Mouse (Mus musculus) T-cell, adult 2 months (primary cell): ENCODE measurements around the gene Zfp266.

Experiments used
- DNase-seq: peaks from one replicate; pipeline ENCODE4 v3.0.0; 2022; ENCODE audit warnings: low spot score

Zfp266 gene

DNA sequence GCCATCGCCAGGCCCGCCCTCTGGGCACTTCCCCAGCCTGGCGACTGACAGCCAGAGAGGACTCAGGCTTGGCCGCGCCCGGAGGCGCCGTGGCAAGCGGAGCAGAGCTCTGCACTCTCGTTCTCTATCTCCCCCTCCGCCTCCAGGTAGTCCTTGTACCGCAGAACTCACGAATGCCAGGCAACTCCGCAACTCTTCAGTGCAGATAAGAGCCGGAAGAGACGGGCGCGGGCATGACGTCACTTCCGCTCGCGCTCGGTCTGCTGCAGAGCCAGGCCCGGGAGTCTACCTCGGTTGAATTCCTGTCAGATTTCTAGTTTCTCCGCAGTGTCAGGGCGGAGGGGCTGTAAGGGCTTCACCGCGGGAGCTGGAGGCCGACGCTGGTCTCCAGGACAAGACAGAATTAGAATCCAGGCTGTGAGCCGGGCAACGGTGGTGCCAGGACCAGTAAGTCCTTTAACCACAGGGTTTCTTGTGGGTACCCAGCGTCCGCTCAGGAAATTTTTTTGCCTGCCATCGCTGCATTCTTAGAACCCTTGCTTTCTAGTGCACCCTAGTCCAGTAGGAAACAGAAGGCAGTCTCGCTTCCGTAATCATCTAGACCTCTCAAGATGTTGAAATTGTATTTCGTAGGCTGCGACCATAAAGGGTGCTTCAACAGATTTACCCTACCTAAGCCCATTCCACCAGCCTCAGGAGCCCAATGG is 28.5 kb downstream of the Zfp266 start, which contains the start of gene Zfp426:
Gene Zfp426, minus strand, starts transcription at position 220 of the 707 bp plus-strand sequence.
- peak; percentile 92 for DNase-seq

DNA sequence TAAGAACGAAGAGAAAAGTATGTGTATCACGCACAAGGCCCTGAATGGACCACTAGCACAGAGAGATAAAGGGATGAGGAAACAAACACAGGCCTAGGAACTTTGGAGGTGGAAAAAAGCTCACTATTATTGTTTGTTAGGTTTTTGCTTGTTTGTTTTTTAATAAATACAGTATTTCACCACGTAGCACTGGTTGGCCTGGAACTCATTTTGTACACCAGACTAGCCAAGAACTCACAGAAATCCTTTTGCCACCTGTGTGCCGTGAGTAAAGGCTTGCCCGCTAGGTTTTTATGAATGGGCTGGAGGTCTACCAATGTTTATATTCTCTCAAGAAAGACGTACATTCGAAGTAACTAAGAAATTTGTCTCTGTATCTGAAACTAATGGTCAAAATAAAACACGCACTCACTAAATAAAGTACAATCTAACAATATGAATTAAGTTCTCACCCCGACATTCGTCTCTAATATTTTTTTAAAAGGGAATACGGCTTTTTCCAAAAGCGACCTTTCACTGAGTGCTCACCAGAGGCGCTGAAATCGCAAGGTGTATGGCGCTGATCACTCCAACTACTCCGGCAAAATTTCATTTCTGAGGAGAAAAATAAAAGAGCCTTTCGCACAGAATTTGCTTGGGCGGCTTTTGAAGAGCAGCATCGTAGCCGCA is 29.2 kb downstream of the Zfp266 start:
- DNase-seq = no peak

DNA sequence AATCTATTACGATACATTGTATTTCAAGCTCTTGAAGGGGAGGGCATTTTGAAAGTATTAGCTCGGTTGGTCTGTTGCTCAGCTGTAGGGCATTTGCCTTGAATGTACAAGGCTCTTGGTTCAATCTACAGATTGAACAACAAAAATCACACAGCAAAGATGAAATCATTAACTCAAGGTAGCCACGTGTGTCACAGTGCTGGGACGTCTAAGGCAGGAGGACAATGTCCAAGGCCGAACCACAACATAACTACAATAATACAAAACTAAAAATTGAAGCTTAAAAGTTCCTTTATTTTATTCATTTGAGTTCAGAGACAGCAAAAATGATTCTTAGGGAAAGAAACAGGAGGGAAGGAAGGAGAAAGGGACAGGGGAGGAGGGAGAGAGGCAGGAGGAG is 31.7 kb downstream of the Zfp266 start:
- DNase-seq = no peak

DNA sequence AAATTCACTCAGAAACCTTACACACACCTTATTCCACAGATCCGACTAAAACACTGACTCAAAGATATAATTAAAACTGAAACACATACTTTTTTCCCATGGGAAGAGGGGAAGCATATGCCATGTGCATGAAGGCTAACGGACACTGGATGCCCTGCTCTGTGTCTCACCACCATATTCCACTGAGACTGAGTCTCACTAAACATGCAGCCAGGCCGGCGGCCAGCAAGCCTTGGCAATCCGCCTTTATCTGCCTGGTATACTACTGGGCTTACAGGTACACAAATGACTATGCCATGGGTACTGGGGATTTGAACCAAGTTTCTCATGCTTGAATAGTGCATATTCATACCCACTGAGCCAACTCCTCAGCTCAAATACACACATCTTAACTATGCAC is 41.8 kb downstream of the Zfp266 start:
- no peak for DNase-seq

DNA sequence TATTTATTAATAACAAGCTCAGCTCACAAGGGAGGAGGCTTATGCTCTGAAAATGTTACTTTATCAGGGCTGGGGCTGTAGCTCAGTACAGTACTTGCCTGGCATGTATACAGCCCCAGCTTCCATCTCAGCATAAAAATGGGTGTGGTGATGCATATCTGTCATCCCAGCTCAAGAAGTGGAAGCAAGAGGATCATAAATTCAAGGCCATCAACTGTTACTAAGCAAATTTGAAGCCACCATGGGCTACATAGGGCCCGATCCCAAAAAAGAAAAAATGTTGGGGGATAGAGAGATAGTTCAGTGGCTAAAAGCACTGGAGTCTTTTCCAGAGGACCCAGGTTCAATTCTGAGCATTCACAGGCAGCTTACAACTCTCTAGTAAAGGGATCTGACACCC is 44.6 kb downstream of the Zfp266 start:
- no peak for DNase-seq

DNA sequence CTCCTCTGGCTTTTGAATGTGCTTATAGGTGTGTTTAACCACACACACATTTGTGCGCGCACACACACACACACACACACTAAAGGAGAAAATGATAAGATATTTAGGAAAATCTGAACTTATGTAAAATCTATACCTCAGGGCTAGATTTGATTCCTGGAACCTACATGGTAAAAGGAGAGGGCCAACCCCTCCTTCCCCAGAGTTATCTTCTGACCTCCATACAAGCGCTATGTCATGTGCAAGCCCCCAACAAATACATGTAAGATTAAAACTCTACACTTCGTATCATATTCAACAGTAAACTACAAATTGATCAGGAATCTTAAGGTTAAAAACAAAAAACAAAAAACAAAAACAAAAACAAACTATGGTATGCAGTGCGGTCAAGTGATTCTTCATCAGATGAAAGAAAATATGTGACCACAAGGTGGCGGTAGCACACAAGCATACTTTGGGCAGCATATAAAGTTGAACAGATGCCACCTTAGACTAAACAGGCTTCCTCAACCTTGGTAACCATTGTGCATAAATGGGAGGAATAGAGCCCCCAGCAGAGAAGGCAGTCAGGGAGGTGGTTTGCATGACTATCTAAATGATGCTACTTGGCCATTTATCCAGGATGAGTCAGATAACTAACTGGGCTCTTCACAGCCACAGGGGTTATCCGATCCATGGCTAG is 54.3 kb downstream of the Zfp266 start:
- DNase-seq = peak; percentile 61

DNA sequence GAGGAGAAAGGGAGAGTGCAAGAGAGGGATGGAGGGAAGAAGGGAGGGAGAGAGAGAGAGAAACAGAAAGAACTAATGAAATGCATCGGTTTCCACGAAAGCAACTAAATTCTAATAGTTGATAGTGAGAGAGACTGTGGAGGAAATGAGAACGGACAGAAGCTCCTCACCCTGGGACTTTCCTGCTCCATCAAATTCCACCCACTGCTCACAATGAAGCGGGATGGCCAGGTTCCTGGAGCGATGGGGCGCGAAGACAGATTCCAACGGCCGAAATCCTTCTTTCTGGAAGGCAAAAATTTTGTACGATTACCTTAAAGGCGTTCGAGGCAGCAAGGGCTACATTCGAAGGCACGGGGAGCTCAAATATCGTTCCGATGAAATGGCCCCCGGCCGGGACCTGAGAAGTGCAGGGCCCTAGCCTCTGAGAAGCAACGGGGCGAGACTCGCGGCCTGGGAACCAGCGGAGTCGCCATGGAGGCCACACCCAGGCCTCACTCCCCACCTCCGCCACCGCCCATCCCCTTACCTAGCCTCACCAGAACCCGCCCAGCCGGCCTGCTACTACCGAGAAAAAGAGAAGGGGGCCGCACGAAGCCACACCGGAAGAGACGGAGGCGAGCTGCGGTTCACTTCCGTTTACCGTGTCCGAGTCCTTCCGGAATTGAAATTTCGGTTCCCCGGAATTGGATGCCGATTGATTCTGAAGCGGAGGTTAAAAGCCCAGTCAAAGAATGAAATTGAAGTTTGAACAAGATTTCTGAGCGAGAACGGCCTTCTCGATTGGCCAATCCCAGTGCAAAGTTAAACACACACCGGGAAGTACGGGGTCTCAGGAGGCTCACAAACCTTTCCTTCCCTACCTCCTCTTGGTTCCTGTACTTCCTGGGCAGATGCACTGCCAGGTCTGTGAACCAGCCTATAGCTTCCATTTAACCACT is 61.6 kb downstream of the Zfp266 start, which contains the start of gene Zfp26:
Gene Zfp26, minus strand, starts transcription at position 786 of the 941 bp plus-strand sequence.
- peak; percentile 79 for DNase-seq

DNA sequence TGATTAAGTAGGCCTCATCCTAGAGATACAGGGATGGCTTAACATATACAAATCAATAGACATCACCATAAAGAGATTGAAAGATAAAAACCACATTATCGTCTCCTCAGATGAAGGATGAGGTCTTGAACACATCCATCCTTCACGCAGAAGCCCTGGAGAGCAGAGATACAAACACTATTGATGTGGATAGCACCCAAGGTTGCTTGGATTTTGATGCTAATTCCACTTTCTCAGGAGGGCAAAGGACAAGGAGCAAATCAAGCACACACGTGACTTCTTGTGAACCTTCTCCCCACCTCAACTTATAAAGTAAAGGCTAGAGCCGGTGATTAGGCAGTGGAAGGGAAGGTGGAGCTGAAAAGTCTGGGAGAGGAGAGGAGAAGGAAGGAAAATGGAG is 67.6 kb downstream of the Zfp266 start:
- no peak for DNase-seq

DNA sequence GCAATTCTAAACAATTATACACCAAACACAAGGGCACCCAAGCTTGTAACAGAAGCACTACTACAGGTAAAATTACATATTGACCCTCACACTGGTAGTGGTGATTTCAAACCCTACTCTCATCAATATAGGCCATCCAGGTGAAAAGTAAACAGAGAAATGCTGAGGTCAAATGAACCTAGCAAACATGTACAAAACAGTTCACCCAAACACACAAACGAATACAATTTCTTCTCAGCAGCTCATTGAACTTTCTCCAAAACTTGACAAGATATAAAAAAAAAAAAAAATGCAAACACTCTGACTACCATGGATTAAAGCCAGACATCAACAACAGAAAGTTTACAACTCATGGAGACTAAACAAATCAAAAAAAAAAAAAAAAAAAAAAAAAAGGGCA is 69.7 kb downstream of the Zfp266 start:
- no peak for DNase-seq
